Mouse (Mus musculus) megakaryocyte, adult 5-6 weeks (primary cell): ENCODE measurements around the gene Mepce. TPM values are rescaled to one million over a fixed set of nuclear protein-coding genes. Genes with fewer than 3 reads are reported as not detected.
A peak's percentile ranks its signal among the peaks of the same experiment; 100 is the strongest.

ENCODE experiments used
- ATAC-seq: 2 replicates; pipeline ENCODE4 v1.8.0; 2016; ENCODE audit warnings: mild to moderate bottlenecking, inconsistent platforms; ENCODE audit not compliant: poor library complexity, severe bottlenecking
- total RNA-seq, 2 experiments: library from RNA; stranded (forward) in 1 of 2; stranded (reverse) in 1 of 2; fragments of 153-499, 151-499 nt in 1 of 2; fragments of 221-1000, 200-1000 nt in 1 of 2; gene quantifications; 2 replicates each; pipeline versions ENCODE4 v1.2.3 to v1.2.4; 2015 to 2017

The Mepce gene
- total RNA-seq, 2 experiments from 2014 or later: 16.2 to 24.0 TPM

DNA sequence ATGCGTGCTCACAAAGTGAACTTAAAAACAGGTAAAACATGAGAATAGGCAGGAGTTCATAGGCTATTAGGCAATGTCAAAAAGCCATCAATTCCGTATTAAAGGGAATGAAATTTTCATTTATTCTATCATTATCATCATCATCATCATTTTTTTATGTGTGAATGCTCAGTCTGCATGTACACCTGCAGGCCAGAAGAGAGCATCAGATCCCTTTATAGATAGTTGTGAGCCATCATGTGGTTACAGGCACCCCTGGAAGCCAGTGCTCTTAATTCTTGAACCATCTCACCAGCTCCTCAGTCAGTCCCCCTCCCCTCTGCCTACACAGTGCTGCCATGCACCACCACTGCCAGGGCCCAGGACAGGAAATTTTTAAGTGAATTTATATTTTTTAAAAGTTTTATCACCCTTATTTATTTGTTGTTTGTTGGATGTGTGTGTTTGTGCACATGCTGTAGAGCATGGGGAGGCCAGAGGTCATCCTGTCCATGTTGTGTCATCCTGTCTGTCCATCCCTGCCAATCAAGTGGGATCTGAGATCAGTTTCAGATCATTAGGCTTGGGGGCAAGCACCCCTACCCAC, 1.6 kb upstream of the Mepce start:
- no peak for ATAC-seq

- ATAC-seq: no peak
Measured at GRCm38 (mm10) chr5:137788171-137788570, 716 bp upstream of the Mepce start.

- ATAC-seq: peak; percentile 76
Measured at GRCm38 (mm10) chr5:137786109-137786942, 1.1 kb downstream of the Mepce start.

GRCm38 (mm10) chr5:137785164-137786031, 2.1 kb downstream of the Mepce start:
- 0 out of 2 replicates have a peak, but pooled peaks have one; percentile 0 for ATAC-seq

- ATAC-seq: no peak
Measured at GRCm38 (mm10) chr5:137784546-137784945, 2.9 kb downstream of the Mepce start.

GRCm38 (mm10) chr5:137783901-137784540, 3.4 kb downstream of the Mepce start:
- no peak for ATAC-seq

DNA sequence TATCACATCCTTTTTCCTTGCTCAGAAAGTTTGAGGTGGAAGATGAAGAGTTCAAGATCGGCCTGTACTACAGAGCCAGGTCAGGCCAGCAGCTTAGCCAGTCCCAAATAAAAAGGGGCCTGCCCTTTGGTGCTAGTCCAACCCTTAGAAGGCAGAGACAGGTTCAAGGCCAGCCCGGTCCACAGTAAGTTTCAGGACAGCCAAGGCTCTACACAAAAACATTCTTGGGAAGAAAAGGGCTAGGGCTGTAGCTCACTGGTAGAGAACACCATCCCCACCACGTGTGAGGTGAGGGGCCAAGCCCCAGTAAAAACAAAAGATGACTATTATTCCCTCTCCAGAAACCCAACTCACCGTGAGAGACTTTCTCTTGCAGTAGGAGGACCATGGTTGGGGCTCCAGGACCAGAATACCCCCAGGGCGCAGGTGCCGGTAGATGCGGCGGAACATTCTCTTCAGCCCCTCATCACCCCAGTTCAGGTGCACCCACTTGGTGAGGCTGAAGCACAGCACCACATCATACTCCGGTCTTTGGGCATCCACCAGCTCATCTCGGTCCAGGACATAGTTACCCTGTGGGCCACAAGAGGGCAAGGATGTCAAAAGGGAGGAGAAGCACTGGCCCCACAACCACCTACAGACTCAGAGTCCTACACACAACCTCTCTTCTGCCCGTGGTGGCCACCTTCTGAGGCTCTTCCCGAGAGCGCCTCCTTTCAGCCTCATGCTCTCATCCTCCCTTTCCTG, 4.5 kb downstream of the Mepce start:
- no peak for ATAC-seq

DNA sequence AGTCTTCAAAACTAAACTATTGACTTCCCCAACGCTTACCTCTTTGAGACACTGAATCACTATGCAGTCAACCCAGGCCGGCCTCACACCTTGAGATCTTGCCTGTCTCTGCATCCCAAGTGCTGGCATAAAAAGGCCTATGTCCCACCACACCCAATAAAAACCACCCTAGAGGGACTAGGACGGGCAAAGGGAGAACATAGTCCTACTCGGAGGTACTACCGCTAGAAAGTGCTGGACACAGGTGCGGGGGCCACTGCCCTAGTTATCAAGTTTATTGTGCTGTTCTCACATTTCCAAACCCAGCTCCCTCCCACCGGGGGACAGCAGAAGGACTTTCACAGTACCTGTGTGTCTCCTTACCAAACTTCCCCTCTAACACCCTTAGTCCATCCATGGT, 5.8 kb downstream of the Mepce start:
- ATAC-seq: no peak

GRCm38 (mm10) chr5:137779053-137779933, 8.2 kb downstream of the Mepce start:
- ATAC-seq: peak; percentile 27

- ATAC-seq: peak; percentile 97
Measured at GRCm38 (mm10) chr5:137778635-137779034, 8.8 kb downstream of the Mepce start, which contains the start of gene Ppp1r35. TSS of gene Ppp1r35 (plus strand) at chr5:137778849.

DNA sequence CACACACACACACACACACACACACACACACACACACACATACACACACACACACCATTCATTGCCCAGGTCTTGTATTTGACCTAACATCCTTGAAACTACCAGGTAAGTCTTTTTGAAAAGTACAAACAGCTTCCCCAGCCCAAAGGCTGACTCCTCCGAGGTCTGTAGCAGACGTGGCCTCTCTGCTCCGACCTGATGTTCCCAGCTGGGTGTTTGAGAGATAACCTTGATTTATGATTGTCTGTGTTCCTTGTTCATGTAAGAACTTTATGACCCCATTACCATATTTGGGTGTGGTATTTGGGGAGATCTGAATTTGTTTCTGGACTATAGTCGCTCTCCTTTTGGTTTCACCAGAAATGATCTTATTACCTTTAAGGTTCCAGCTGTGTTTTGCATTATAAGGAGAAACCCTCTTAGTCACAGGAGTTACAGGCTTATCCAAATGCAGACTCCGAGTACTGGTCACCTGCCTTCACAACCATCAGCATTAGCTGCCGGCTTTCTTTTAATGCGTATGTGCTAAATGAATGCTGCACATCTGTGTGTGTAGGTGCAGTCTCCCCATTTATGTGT, 10.1 kb downstream of the Mepce start:
- ATAC-seq: no peak

DNA sequence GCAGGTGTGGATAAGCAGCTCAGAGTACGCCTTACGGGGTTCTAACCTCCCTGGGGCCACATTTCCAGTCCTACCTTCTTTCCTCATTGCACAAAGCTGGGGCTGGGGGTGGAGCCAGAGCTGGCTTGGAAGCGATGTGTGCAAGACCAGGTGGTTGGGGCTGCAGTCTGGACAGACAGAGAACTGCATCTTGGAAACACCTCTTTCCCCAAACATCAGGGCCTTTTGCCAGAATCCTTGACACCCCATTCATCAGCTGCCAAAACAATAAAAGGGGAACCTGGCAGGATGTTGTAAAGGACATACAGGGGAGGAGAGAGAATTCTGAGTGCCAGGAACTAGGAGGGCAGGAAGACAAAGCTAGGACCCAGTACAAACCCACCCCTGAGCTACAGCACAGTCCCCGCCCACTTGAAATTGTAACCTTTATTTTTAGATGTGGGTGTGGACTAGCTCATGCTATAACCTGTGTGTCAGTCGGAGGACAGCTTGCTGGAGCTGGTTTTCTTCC, 11.0 kb downstream of the Mepce start:
- ATAC-seq: peak; percentile 22

DNA sequence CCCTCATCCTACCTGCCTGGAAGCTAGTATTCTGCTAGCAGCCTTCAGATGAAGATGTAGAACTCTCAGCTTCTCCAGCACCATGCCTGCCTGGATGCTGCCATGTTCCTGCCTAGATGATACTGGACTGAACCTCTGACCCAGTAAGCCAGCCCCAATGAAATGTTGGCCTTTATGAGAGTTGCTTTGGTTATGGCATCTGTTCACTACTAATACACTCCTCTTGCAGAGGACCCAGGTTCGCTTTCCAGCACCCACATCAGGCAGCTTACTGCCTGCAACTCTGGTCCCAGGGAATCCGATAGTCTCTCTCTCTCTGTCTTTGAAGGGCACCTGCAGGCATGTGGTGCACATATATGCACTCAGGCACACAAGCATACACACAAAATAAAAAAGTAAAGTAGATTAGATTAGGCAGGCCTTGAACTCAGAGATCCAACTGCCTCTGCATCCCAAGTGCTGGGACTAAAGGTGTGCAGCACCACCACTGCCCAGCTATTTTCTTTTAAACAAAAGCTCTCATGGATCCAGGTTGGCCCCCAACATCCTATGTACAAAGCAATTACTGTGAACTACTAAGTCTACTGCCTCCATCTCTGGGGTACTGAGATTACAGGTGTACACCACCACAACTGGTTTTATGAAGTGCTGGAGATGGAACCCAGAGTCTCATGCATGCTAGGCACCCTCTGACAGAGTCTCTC, 11.7 kb downstream of the Mepce start:
- ATAC-seq: no peak

DNA sequence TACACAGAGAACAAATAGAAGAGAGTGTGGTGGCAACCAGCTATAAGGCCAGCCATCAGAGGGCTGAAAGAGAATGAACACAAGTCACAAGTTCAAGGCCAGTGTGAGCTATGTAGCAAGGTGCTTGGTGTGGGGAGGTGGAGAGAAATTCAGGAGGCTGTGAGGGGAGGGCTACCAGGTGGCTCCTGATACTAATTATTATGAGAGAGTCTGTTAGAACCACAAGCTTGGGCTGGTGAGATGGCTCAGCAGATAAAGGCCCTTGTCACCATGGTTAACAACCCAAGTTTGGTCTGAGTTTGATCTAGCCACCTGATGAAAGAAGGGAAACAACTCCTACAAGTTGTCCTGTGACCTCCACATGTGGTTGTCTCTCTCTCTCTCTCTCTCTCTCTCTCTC, 14.7 kb downstream of the Mepce start:
- ATAC-seq: no peak

GRCm38 (mm10) chr5:137770709-137771108, 16.7 kb downstream of the Mepce start:
- ATAC-seq: peak; percentile 93

DNA sequence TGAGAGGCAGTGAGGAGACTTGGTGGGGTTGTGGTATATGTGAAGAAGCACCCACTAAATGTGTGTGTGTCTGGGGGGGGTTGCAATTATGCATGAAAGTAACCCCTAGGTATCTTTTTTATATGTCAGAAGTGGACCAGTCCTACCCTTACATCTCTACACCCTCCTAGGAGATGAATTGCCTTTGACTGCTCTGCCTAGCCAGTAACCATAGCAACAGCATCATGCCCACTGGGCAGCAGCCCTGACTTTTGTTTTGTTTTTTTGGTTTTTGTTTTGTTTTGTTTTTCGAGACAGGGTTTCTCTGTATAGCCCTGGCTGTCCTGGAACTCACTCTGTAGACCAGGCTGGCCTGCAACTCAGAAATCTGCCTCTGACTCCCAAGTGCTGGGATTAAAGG, 19.0 kb downstream of the Mepce start:
- ATAC-seq: no peak

DNA sequence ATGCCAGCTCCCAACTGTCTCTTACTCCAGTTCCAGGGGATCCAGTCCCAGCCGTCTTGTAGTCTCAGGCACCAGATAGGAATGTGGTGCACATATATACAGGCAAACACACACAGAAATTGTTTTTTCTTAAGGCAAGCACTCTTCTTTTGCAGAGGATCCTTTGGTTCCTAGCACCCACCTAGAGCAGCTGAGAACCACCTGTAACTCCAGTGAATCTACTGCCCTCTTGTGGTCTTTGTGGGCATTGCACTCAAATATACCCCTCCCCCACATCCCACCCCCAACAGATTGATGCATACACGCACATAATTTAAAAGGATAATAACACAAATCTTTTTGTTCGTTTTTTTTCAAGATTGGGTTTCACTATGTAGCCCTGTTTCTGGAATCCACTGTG, 21.2 kb downstream of the Mepce start:
- no peak for ATAC-seq
